Mouse (Mus musculus): ENCODE results near the gene Proser3. TPM values are rescaled to one million over a fixed set of nuclear protein-coding genes. Genes with fewer than 3 reads are reported as not detected.

Gene Proser3
- total and polyA plus RNA-seq, 2 experiments from 2014 or later = 2.5 to 7.1 TPM

GRCm38 (mm10) chr7:30590927-30591604 is 39.0 kb upstream of the Proser3 start:
- WGBS = 78% methylated on average over 9 of the region's 9 CpGs
- Histone ChIP-seq H3K27me3 (ENCODE audit: control insufficient read depth, insufficient read depth, low read length) (0 out of 2 replicates have a peak, but pooled peaks cover 2% of the 10 kb centered on the region), H3K4me1 (ENCODE audit: control insufficient read depth, insufficient read depth) (peaks cover 14% of the 10 kb centered on the region), H3K4me3 (ENCODE audit: low read depth, low read length) (no peak overlapping the region), H3K27ac (ENCODE audit: low read depth) (no peak overlapping the region), H3K9ac (replicated peaks; ENCODE audit: low read depth, low read length) (no peak overlapping the region), H3K36me3 (replicated peaks; ENCODE audit: control insufficient read depth, insufficient read depth, low read length) (0 out of 2 replicates have a peak, but pooled peaks cover under 1% of the 10 kb centered on the region), H3K9me3 (replicated peaks; ENCODE audit: control insufficient read depth, low read length) (no peaks in the 10 kb centered on the region), H3K4me2 (ENCODE audit: low read depth, low read length) (no peak overlapping the region)
- DNase-seq (ENCODE audit: low spot score) (no peak), ATAC-seq (ENCODE audit: insufficient read depth, low read depth) (no peak)
- no peak for TF ChIP-seq CTCF (IDR thresholded peaks at IDR 0.05; ENCODE audit: low read depth)
- no peak for TF ChIP-seq EP300 (IDR thresholded peaks at IDR 0.05; ENCODE audit: low read depth)

- H3K36me3 ChIP-seq (replicated peaks; ENCODE audit: control insufficient read depth, insufficient read depth, low read length) = peaks cover 14% of the 10 kb centered on the region; the same call in 1 of the 2 replicates
- H3K4me2 ChIP-seq (ENCODE audit: low read depth, low read length) = peak overlapping the region; percentile 77
- peak; percentile 52 for ATAC-seq (ENCODE audit: insufficient read depth, low read depth)
- DNase-seq (ENCODE audit: low spot score) = peak; percentile 79
- 0 out of 2 replicates have a peak, but pooled peaks cover 2% of the 10 kb centered on the region for H3K27me3 ChIP-seq (ENCODE audit: control insufficient read depth, insufficient read depth, low read length)
- H3K9me3 ChIP-seq (replicated peaks; ENCODE audit: control insufficient read depth, low read length) = no peaks in the 10 kb centered on the region
- H3K4me3 ChIP-seq (ENCODE audit: low read depth, low read length) = peak overlapping the region; percentile 88
- peak overlapping the region; percentile 44 for H3K9ac ChIP-seq (replicated peaks; ENCODE audit: low read depth, low read length)
- H3K27ac ChIP-seq (ENCODE audit: low read depth) = peak overlapping the region; percentile 96
- H3K4me1 ChIP-seq (ENCODE audit: control insufficient read depth, insufficient read depth) = peaks cover 14% of the 10 kb centered on the region
- WGBS = 27% methylated on average over 40 of the region's 40 CpGs
- TF ChIP-seq EP300 (IDR thresholded peaks at IDR 0.05; ENCODE audit: low read depth) (no peak), CTCF (IDR thresholded peaks at IDR 0.05; ENCODE audit: low read depth) (peak; percentile 90)
Measured at GRCm38 (mm10) chr7:30589435-30590301, 37.6 kb upstream of the Proser3 start.

- Histone ChIP-seq H3K36me3 (replicated peaks; ENCODE audit: control insufficient read depth, insufficient read depth, low read length) (peaks cover 22% of the 10 kb centered on the region), H3K27me3 (ENCODE audit: control insufficient read depth, insufficient read depth, low read length) (no peaks in the 10 kb centered on the region), H3K9ac (replicated peaks; ENCODE audit: low read depth, low read length) (peak within 1 kb of the TSS; percentile 98), H3K4me3 (ENCODE audit: low read depth, low read length) (peak within 1 kb of the TSS; percentile 88), H3K4me1 (ENCODE audit: control insufficient read depth, insufficient read depth) (peaks cover 14% of the 10 kb centered on the region), H3K4me2 (ENCODE audit: low read depth, low read length) (peak within 1 kb of the TSS; percentile 98), H3K9me3 (replicated peaks; ENCODE audit: control insufficient read depth, low read length) (no peaks in the 10 kb centered on the region), H3K27ac (ENCODE audit: low read depth) (peak within 1 kb of the TSS; percentile 96)
- DNase-seq (ENCODE audit: low spot score) (peak; percentile 99), ATAC-seq (ENCODE audit: insufficient read depth, low read depth) (peak; percentile 94)
- WGBS = under 1% methylated on average over 58 of the region's 68 CpGs
- TF ChIP-seq CTCF (IDR thresholded peaks at IDR 0.05; ENCODE audit: low read depth) = no peak
- TF ChIP-seq EP300 (IDR thresholded peaks at IDR 0.05; ENCODE audit: low read depth) = no peak
Measured at GRCm38 (mm10) chr7:30588676-30589434, 36.8 kb upstream of the Proser3 start, which contains the start of gene Kmt2b. Kmt2b (minus strand) TSS chr7:30588726.

GRCm38 (mm10) chr7:30587842-30588667 is 36.0 kb upstream of the Proser3 start:
- peaks cover 30% of the 10 kb centered on the region for H3K36me3 ChIP-seq (replicated peaks; ENCODE audit: control insufficient read depth, insufficient read depth, low read length)
- peak; percentile 14 for ATAC-seq (ENCODE audit: insufficient read depth, low read depth)
- peak overlapping the region; percentile 98 for H3K9ac ChIP-seq (replicated peaks; ENCODE audit: low read depth, low read length)
- TF ChIP-seq CTCF (IDR thresholded peaks at IDR 0.05; ENCODE audit: low read depth) (no peak), EP300 (IDR thresholded peaks at IDR 0.05; ENCODE audit: low read depth) (no peak)
- peaks cover 14% of the 10 kb centered on the region for H3K4me1 ChIP-seq (ENCODE audit: control insufficient read depth, insufficient read depth)
- H3K4me2 ChIP-seq (ENCODE audit: low read depth, low read length) = peak overlapping the region; percentile 98
- H3K27ac ChIP-seq (ENCODE audit: low read depth) = peak overlapping the region; percentile 96
- H3K4me3 ChIP-seq (ENCODE audit: low read depth, low read length) = peak overlapping the region; percentile 88
- no peaks in the 10 kb centered on the region for H3K9me3 ChIP-seq (replicated peaks; ENCODE audit: control insufficient read depth, low read length)
- DNase-seq (ENCODE audit: low spot score) = peak; percentile 33
- no peaks in the 10 kb centered on the region for H3K27me3 ChIP-seq (ENCODE audit: control insufficient read depth, insufficient read depth, low read length)
- WGBS = 1% methylated on average over 62 of the region's 67 CpGs

Measured in heart, postnatal 0 days (tissue).